ENCODE assay signal across 13 mouse cellular contexts in the genomic region with DNA sequence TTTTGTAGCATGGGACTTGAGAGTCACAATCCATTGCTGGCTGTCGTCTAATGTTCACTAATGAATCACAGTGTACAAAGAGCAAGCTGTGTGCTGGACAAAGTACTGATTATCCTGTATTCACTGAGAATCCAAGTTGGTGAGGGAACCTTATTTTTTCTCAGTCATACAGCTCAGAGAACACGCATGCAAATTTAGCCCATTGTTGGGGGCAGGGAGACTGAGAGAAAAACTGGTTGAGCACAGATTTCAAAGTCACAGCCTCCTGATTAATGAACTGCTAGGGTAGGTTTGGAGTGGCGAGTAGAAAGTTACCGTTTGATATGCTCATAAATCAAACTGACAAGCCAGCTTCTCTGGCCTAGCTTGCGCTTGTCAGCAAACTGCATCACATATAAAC.
DNase-seq lines count a peak whose midpoint lies in the region; ATAC-seq and TF ChIP-seq lines count a peak whose summit lies in the region.
"Had no signal": no experiment of that assay in that cellular context is flagged by ENCODE, and none has a peak within 500 bp of the region (broad histone marks: within the 10 kb centered on the region; RNA-seq: fewer than 3 reads in every experiment).

No protein-coding gene starts in this region.

- 53% methylated on average over 5 of the region's 5 CpGs for WGBS in midbrain, embryonic 12.5 days
- 81% methylated on average over 5 of the region's 5 CpGs for WGBS in midbrain, embryonic 10.5 days
- WGBS in forebrain, embryonic 13.5 days = 23% methylated on average over 5 of the region's 5 CpGs
- 26% methylated on average over 5 of the region's 5 CpGs for WGBS in hindbrain, postnatal 0 days
- 23% methylated on average over 5 of the region's 5 CpGs for WGBS in limb, embryonic 11.5 days

- H3K4me3 ChIP-seq in midbrain, embryonic 12.5 days = no peak overlapping the region
- no peak overlapping the region for H3K4me3 ChIP-seq in midbrain, embryonic 10.5 days
- no peak overlapping the region for H3K4me3 ChIP-seq in forebrain, embryonic 13.5 days
- no peak overlapping the region for H3K4me3 ChIP-seq in hindbrain, postnatal 0 days (ENCODE audit: low read length)
- no peak overlapping the region for H3K4me3 ChIP-seq in limb, embryonic 11.5 days (ENCODE audit: low read depth, low read length)
- H3K4me3 ChIP-seq: heart, embryonic 13.5 days had no signal

- intact Hi-C loops in heart, postnatal 10 days (cut with DNase I) = no loop called here

- no peaks in the 10 kb centered on the region for H3K9me3 ChIP-seq in midbrain, embryonic 12.5 days
- H3K9me3 ChIP-seq in midbrain, embryonic 10.5 days (replicated peaks) = no peaks in the 10 kb centered on the region
- no peaks in the 10 kb centered on the region for H3K9me3 ChIP-seq in forebrain, embryonic 13.5 days (replicated peaks)
- no peaks in the 10 kb centered on the region for H3K9me3 ChIP-seq in hindbrain, postnatal 0 days (ENCODE audit: low read length)
- H3K9me3 ChIP-seq in limb, embryonic 11.5 days (ENCODE audit: control insufficient read depth, low read length) = no peaks in the 10 kb centered on the region
- H3K9me3 ChIP-seq: heart, embryonic 13.5 days had no signal

- no peaks in the 10 kb centered on the region for H3K36me3 ChIP-seq in midbrain, embryonic 12.5 days
- H3K36me3 ChIP-seq in midbrain, embryonic 10.5 days = no peaks in the 10 kb centered on the region
- H3K36me3 ChIP-seq in forebrain, embryonic 13.5 days (ENCODE audit: poor library complexity, severe bottlenecking) = no peaks in the 10 kb centered on the region
- H3K36me3 ChIP-seq in hindbrain, postnatal 0 days (ENCODE audit: insufficient read depth, low read length) = no peaks in the 10 kb centered on the region
- H3K36me3 ChIP-seq in limb, embryonic 11.5 days (ENCODE audit: control insufficient read depth, insufficient read depth, low read length) = no peaks in the 10 kb centered on the region
- H3K36me3 ChIP-seq: heart, embryonic 13.5 days had no signal

- H3K27ac ChIP-seq in midbrain, embryonic 12.5 days (replicated peaks) = peak overlapping the region; percentile 47; the same call in 1 of the 2 replicates
- H3K27ac ChIP-seq in midbrain, embryonic 10.5 days (replicated peaks) = no peak overlapping the region
- H3K27ac ChIP-seq in forebrain, embryonic 13.5 days = 0 out of 2 replicates have a peak overlapping the region, but pooled peaks have one; percentile 44
- no peak overlapping the region for H3K27ac ChIP-seq in hindbrain, postnatal 0 days
- H3K27ac ChIP-seq in limb, embryonic 11.5 days (replicated peaks; ENCODE audit: low read depth, low read length) = no peak overlapping the region
- H3K27ac ChIP-seq: heart, embryonic 13.5 days had no signal

- H3K27me3 ChIP-seq in midbrain, embryonic 12.5 days = no peaks in the 10 kb centered on the region
- H3K27me3 ChIP-seq in midbrain, embryonic 10.5 days (ENCODE audit: low read depth, poor library complexity, severe bottlenecking) = no peaks in the 10 kb centered on the region
- H3K27me3 ChIP-seq in forebrain, embryonic 13.5 days = no peaks in the 10 kb centered on the region
- H3K27me3 ChIP-seq in hindbrain, postnatal 0 days (ENCODE audit: insufficient read depth, low read length) = no peaks in the 10 kb centered on the region
- H3K27me3 ChIP-seq in limb, embryonic 11.5 days (ENCODE audit: control insufficient read depth, insufficient read depth, low read length) = no peaks in the 10 kb centered on the region
- H3K27me3 ChIP-seq: heart, embryonic 13.5 days had no signal

- H3K4me2 ChIP-seq in midbrain, embryonic 12.5 days (replicated peaks) = no peak overlapping the region
- no peak overlapping the region for H3K4me2 ChIP-seq in forebrain, embryonic 13.5 days
- H3K4me2 ChIP-seq in hindbrain, postnatal 0 days (ENCODE audit: low read depth, low read length) = no peak overlapping the region
- no peak overlapping the region for H3K4me2 ChIP-seq in limb, embryonic 11.5 days (ENCODE audit: low read depth, severe bottlenecking)
- H3K4me2 ChIP-seq: heart, embryonic 13.5 days had no signal

- peak; percentile 66 for ATAC-seq in midbrain, embryonic 12.5 days (ENCODE audit: low FRiP score, low read depth)
- peak; percentile 88 for ATAC-seq in forebrain, embryonic 13.5 days
- ATAC-seq in hindbrain, postnatal 0 days = no peak
- ATAC-seq in limb, embryonic 11.5 days (ENCODE audit: insufficient number of reproducible peaks, low FRiP score, low TSS enrichment, low read depth) = 0 out of 2 replicates have a peak, but pooled peaks have one; percentile 39
- ATAC-seq: intestine, embryonic 16.5 days; Patski had no signal

- no peak overlapping the region for H3K9ac ChIP-seq in midbrain, embryonic 12.5 days (replicated peaks)
- H3K9ac ChIP-seq in forebrain, embryonic 13.5 days = no peak overlapping the region
- no peak overlapping the region for H3K9ac ChIP-seq in hindbrain, postnatal 0 days (replicated peaks; ENCODE audit: low read length)
- H3K9ac ChIP-seq in limb, embryonic 11.5 days (ENCODE audit: low read length) = no peak overlapping the region
- H3K9ac ChIP-seq: heart, embryonic 13.5 days had no signal

- H3K4me1 ChIP-seq in midbrain, embryonic 12.5 days = peaks cover 20% of the 10 kb centered on the region
- H3K4me1 ChIP-seq in midbrain, embryonic 10.5 days = peaks cover 11% of the 10 kb centered on the region; the same call in 1 of the 2 replicates
- H3K4me1 ChIP-seq in forebrain, embryonic 13.5 days = peaks cover 26% of the 10 kb centered on the region
- H3K4me1 ChIP-seq in hindbrain, postnatal 0 days (ENCODE audit: insufficient read depth, low read length) = no peaks in the 10 kb centered on the region
- peaks cover 6% of the 10 kb centered on the region for H3K4me1 ChIP-seq in limb, embryonic 11.5 days (ENCODE audit: control insufficient read depth, insufficient read depth, low read length)
- H3K4me1 ChIP-seq: heart, embryonic 13.5 days had no signal

- TF ChIP-seq CTCF in hindbrain, postnatal 0 days (IDR thresholded peaks at IDR 0.05; ENCODE audit: low read depth) = no peak

- DNase-seq in midbrain, embryonic 10.5 days (ENCODE audit: low spot score) = no peak
- peak; percentile 13 for DNase-seq in hindbrain, postnatal 0 days (ENCODE audit: low spot score)
- peak; percentile 38 for DNase-seq in limb, embryonic 11.5 days (ENCODE audit: low spot score)
- no peak for DNase-seq in heart, postnatal 10 days
- DNase-seq in cerebellum, adult 11-12 months = no peak
- DNase-seq in spleen, adult 12 weeks (ENCODE audit: low spot score) = no peak
- DNase-seq: adrenal gland, adult 2 months; thymus, postnatal 14 days had no signal

Comparison
In these comparisons a context has a peak if more than half of its experiments do, and no peak if none do; other contexts are left out.
1. H3K27ac ChIP-seq: peak in midbrain, embryonic 12.5 days (single experiment) and forebrain, embryonic 13.5 days (single experiment); none in midbrain, embryonic 10.5 days (single experiment), hindbrain, postnatal 0 days (single experiment) and limb, embryonic 11.5 days (single experiment).
2. DNase-seq: peak in hindbrain, postnatal 0 days (single experiment) and limb, embryonic 11.5 days (single experiment); none in midbrain, embryonic 10.5 days (single experiment), heart, postnatal 10 days (0 of 2), cerebellum, adult 11-12 months (single experiment) and spleen, adult 12 weeks (single experiment).